Mouse (Mus musculus) limb, embryonic 10.5 days (tissue): Measurements from ENCODE around the gene Cmpk2. TPM values are rescaled to one million over a fixed set of nuclear protein-coding genes. Genes with fewer than 3 reads are reported as not detected.
"Not testable (repeated sequence)": the region's sequence is repeated elsewhere in the genome, so short reads cannot be mapped to it uniquely, and the experiment has no call there.

Experiments used
- DNase-seq: peaks from one replicate; pipeline ENCODE4 v3.0.0-alpha.2; 2017; ENCODE audit warnings: low spot score
- H3K27ac ChIP-seq: fragments of 300-500 bp; sonication (generic); 2 replicates; pipeline ENCODE4 v1.5.1; 2016; ENCODE audit warnings: mild to moderate bottlenecking
- H3K27me3 ChIP-seq: fragments of 300-500 bp; sonication (generic); 2 replicates; pipeline ENCODE4 v1.6.1; 2016; ENCODE audit warnings: low read depth, mild to moderate bottlenecking; ENCODE audit not compliant: poor library complexity, severe bottlenecking
- H3K36me3 ChIP-seq: fragments of 300-500 bp; sonication (generic); 2 replicates; pipeline ENCODE4 v1.6.1; 2016; ENCODE audit warnings: mild to moderate bottlenecking, moderate library complexity
- H3K4me1 ChIP-seq: fragments of 300-500 bp; sonication (generic); 2 replicates; pipeline ENCODE4 v1.6.1; 2016
- H3K4me3 ChIP-seq: fragments of 300-500 bp; sonication (generic); 2 replicates; pipeline ENCODE4 v1.5.1; 2016; ENCODE audit warnings: mild to moderate bottlenecking, moderate library complexity
- H3K9me3 ChIP-seq: fragments of 300-500 bp; sonication (generic); replicated peaks from 2 replicates; pipeline ENCODE4 v1.6.1; 2016; ENCODE audit warnings: mild to moderate bottlenecking
- WGBS: fragments of 180-500 bp; shearing (Covaris S2); methylation state at CpG from one replicate; pipeline ENCODE4 v1.1.7; 2016; 5-methylcytosine and 5-hydroxymethylcytosine counted together
- polyA plus RNA-seq: library from polyadenylated mRNA; unstranded; fragments of >200 nt; fragmentation: Nextera tagmentation; extraction: Ambion mirVana; gene quantifications from 2 replicates; pipeline ENCODE4 v1.2.1, GENCODE M21; 2016

Cmpk2 gene
- 3.4 and 5.4 TPM in 2 replicates for polyA plus RNA-seq

GRCm38 (mm10) chr12:26469098-26470041 is at the start of gene Cmpk2:
Gene Cmpk2, plus strand, starts transcription at chr12:26469204.
- peaks cover 14% of the 10 kb centered on the region; the same call in 1 of the 2 replicates for H3K27me3 ChIP-seq
- peak within 1 kb of the TSS; percentile 85 for H3K4me3 ChIP-seq
- peak within 1 kb of the TSS; percentile 91 for H3K27ac ChIP-seq
- DNase-seq, result peak; percentile 85
- no peaks in the 10 kb centered on the region for H3K9me3 ChIP-seq
- H3K36me3 ChIP-seq, result no peaks in the 10 kb centered on the region
- peaks cover 15% of the 10 kb centered on the region for H3K4me1 ChIP-seq
- WGBS, result under 1% methylated on average over 69 of the region's 69 CpGs

GRCm38 (mm10) chr12:26424841-26425240 is 44.2 kb upstream of the Cmpk2 start:
- 98% methylated on average over 2 of the region's 2 CpGs for WGBS
- Histone ChIP-seq H3K4me1 (no peaks in the 10 kb centered on the region), H3K36me3 (no peaks in the 10 kb centered on the region), H3K4me3 (no peak overlapping the region), H3K27me3 (no peaks in the 10 kb centered on the region), H3K27ac (no peak overlapping the region), H3K9me3 (no peaks in the 10 kb centered on the region)
- no peak for DNase-seq

GRCm38 (mm10) chr12:26428771-26429170 is 40.2 kb upstream of the Cmpk2 start:
- not testable (repeated sequence) for H3K27me3 ChIP-seq, H3K27ac ChIP-seq, H3K4me1 ChIP-seq, H3K9me3 ChIP-seq, H3K36me3 ChIP-seq, DNase-seq, H3K4me3 ChIP-seq
- 93% methylated on average over 2 of the region's 2 CpGs for WGBS

- Histone ChIP-seq H3K27ac (no peak overlapping the region), H3K36me3 (no peaks in the 10 kb centered on the region), H3K27me3 (no peaks in the 10 kb centered on the region), H3K4me1 (0 out of 2 replicates have a peak, but pooled peaks cover 9% of the 10 kb centered on the region), H3K4me3 (no peak overlapping the region), H3K9me3 (no peaks in the 10 kb centered on the region)
- 92% methylated on average over 4 of the region's 4 CpGs for WGBS
- no peak for DNase-seq
Observed at GRCm38 (mm10) chr12:26436334-26436733, 32.7 kb upstream of the Cmpk2 start.

- WGBS, result 66% methylated on average over 3 of the region's 3 CpGs
- no peaks in the 10 kb centered on the region for H3K27me3 ChIP-seq
- no peak for DNase-seq
Observed at GRCm38 (mm10) chr12:26437950-26438349, 31.1 kb upstream of the Cmpk2 start.

GRCm38 (mm10) chr12:26439366-26439765 is 29.6 kb upstream of the Cmpk2 start:
- 51% methylated on average over 3 of the region's 3 CpGs for WGBS

More at GRCm38 (mm10) chr12:26437950-26438349, 31.1 kb upstream of the Cmpk2 start:
- Histone ChIP-seq H3K9me3 (no peaks in the 10 kb centered on the region), H3K27ac (no peak overlapping the region), H3K4me1 (0 out of 2 replicates have a peak, but pooled peaks cover 9% of the 10 kb centered on the region), H3K36me3 (no peaks in the 10 kb centered on the region), H3K4me3 (no peak overlapping the region)

GRCm38 (mm10) chr12:26444054-26444453 is 24.9 kb upstream of the Cmpk2 start:
- H3K27ac ChIP-seq, result no peak overlapping the region
- peak; percentile 76 for DNase-seq
- 1% methylated on average over 2 of the region's 2 CpGs for WGBS

More at GRCm38 (mm10) chr12:26439366-26439765, 29.6 kb upstream of the Cmpk2 start:
- Histone ChIP-seq H3K4me3 (no peak overlapping the region), H3K36me3 (no peaks in the 10 kb centered on the region), H3K9me3 (no peaks in the 10 kb centered on the region), H3K27ac (no peak overlapping the region), H3K27me3 (no peaks in the 10 kb centered on the region), H3K4me1 (0 out of 2 replicates have a peak, but pooled peaks cover 9% of the 10 kb centered on the region)
- DNase-seq, result no peak

GRCm38 (mm10) chr12:26444511-26444910 is 24.5 kb upstream of the Cmpk2 start:
- H3K27me3 ChIP-seq, result no peaks in the 10 kb centered on the region
- WGBS, result 91% methylated on average over 2 of the region's 2 CpGs
- no peak for DNase-seq
- H3K36me3 ChIP-seq, result no peaks in the 10 kb centered on the region
- H3K4me1 ChIP-seq, result no peaks in the 10 kb centered on the region
- no peaks in the 10 kb centered on the region for H3K9me3 ChIP-seq
- H3K4me3 ChIP-seq, result no peak overlapping the region
- H3K27ac ChIP-seq, result no peak overlapping the region

More at GRCm38 (mm10) chr12:26444054-26444453, 24.9 kb upstream of the Cmpk2 start:
- Histone ChIP-seq H3K27me3 (no peaks in the 10 kb centered on the region), H3K9me3 (no peaks in the 10 kb centered on the region), H3K4me3 (no peak overlapping the region), H3K36me3 (no peaks in the 10 kb centered on the region), H3K4me1 (0 out of 2 replicates have a peak, but pooled peaks cover 3% of the 10 kb centered on the region)

- no peak overlapping the region for H3K27ac ChIP-seq
- no peaks in the 10 kb centered on the region for H3K4me1 ChIP-seq
- H3K4me3 ChIP-seq, result no peak overlapping the region
- DNase-seq, result no peak
- H3K27me3 ChIP-seq, result no peaks in the 10 kb centered on the region
- H3K9me3 ChIP-seq, result no peaks in the 10 kb centered on the region
- no peaks in the 10 kb centered on the region for H3K36me3 ChIP-seq
- WGBS, result 86% methylated on average over 4 of the region's 4 CpGs
Observed at GRCm38 (mm10) chr12:26446377-26447045, 22.5 kb upstream of the Cmpk2 start.

- Histone ChIP-seq H3K36me3 (no peaks in the 10 kb centered on the region), H3K4me3 (no peak overlapping the region), H3K27me3 (no peaks in the 10 kb centered on the region), H3K4me1 (no peaks in the 10 kb centered on the region), H3K9me3 (no peaks in the 10 kb centered on the region), H3K27ac (no peak overlapping the region)
- DNase-seq, result no peak
- 99% methylated on average over 2 of the region's 2 CpGs for WGBS
Observed at GRCm38 (mm10) chr12:26449483-26449882, 19.5 kb upstream of the Cmpk2 start.

- H3K4me1 ChIP-seq, result peaks cover 5% of the 10 kb centered on the region
- H3K27me3 ChIP-seq, result no peaks in the 10 kb centered on the region
- no peak for DNase-seq
- no peak overlapping the region for H3K27ac ChIP-seq
- no peaks in the 10 kb centered on the region for H3K36me3 ChIP-seq
- 76% methylated on average over 1 of the region's 1 CpGs for WGBS
- H3K4me3 ChIP-seq, result no peak overlapping the region
- no peaks in the 10 kb centered on the region for H3K9me3 ChIP-seq
Observed at GRCm38 (mm10) chr12:26451150-26451549, 17.9 kb upstream of the Cmpk2 start.

- Histone ChIP-seq H3K27me3 (no peaks in the 10 kb centered on the region), H3K36me3 (no peaks in the 10 kb centered on the region), H3K9me3 (no peaks in the 10 kb centered on the region), H3K27ac (no peak overlapping the region), H3K4me3 (no peak overlapping the region), H3K4me1 (peaks cover 10% of the 10 kb centered on the region)
- DNase-seq, result no peak
- 70% methylated on average over 4 of the region's 4 CpGs for WGBS
Observed at GRCm38 (mm10) chr12:26452951-26453350, 16.1 kb upstream of the Cmpk2 start.

- no peak overlapping the region for H3K27ac ChIP-seq
- H3K36me3 ChIP-seq, result no peaks in the 10 kb centered on the region
- no peak overlapping the region for H3K4me3 ChIP-seq
- no peaks in the 10 kb centered on the region for H3K27me3 ChIP-seq
- 66% methylated on average over 5 of the region's 5 CpGs for WGBS
- peaks cover 10% of the 10 kb centered on the region for H3K4me1 ChIP-seq
- H3K9me3 ChIP-seq, result no peaks in the 10 kb centered on the region
- no peak for DNase-seq
Observed at GRCm38 (mm10) chr12:26454682-26455081, 14.3 kb upstream of the Cmpk2 start.
